In the genomic region with DNA sequence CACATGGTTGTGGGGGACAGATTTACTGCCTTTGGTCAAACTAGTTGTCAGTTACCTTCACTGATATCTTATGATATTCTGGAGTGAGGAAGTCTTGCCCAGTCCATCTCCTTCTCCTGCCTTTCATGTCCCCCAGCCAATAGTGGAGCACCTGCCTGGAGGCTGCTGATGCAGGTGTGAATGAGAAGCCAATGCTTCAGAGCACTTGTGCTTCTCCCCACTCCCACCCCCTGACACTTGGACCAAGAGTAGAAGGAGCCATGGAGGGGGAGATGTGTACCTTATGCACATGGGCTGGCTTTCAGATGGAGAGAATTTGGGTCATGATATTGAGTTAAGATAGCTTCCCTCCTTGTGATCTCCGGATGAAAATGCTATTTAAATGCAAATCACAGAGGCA, we compare ENCODE assay signal across 22 mouse cellular contexts.
"Had no signal": no experiment of that assay in that cellular context is flagged by ENCODE, and none has a peak within 500 bp of the region (broad histone marks: within the 10 kb centered on the region; RNA-seq: fewer than 3 reads in every experiment).

No protein-coding gene starts in this region.

- ATAC-seq: forebrain, embryonic 13.5 days; forebrain, embryonic 14.5 days; forebrain, embryonic 15.5 days; forebrain, embryonic 16.5 days; forebrain, postnatal 0 days had no signal

- H3K4me1 ChIP-seq: embryonic facial prominence, embryonic 12.5 days; embryonic facial prominence, embryonic 13.5 days; embryonic facial prominence, embryonic 15.5 days; heart, embryonic 10.5 days had no signal

- H3K9ac ChIP-seq: embryonic facial prominence, embryonic 12.5 days; embryonic facial prominence, embryonic 13.5 days; embryonic facial prominence, embryonic 15.5 days; forebrain, embryonic 12.5 days; forebrain, embryonic 13.5 days; forebrain, embryonic 15.5 days; forebrain, postnatal 0 days had no signal

- H3K36me3 ChIP-seq: embryonic facial prominence, embryonic 10.5 days; embryonic facial prominence, embryonic 12.5 days; embryonic facial prominence, embryonic 13.5 days; embryonic facial prominence, embryonic 15.5 days; forebrain, embryonic 10.5 days; forebrain, embryonic 12.5 days; forebrain, embryonic 15.5 days; heart, embryonic 10.5 days had no signal

- H3K4me3 ChIP-seq: embryonic facial prominence, embryonic 10.5 days; embryonic facial prominence, embryonic 12.5 days; embryonic facial prominence, embryonic 13.5 days; embryonic facial prominence, embryonic 15.5 days; erythroblast, embryonic 14.5 days; forebrain, embryonic 10.5 days; forebrain, embryonic 12.5 days; forebrain, embryonic 13.5 days; forebrain, embryonic 15.5 days; gastrocnemius, adult 2 months; heart, adult 2 months; heart, embryonic 10.5 days had no signal

- H3K4me2 ChIP-seq: embryonic facial prominence, embryonic 12.5 days; embryonic facial prominence, embryonic 13.5 days; embryonic facial prominence, embryonic 15.5 days; forebrain, embryonic 12.5 days; forebrain, embryonic 13.5 days; forebrain, embryonic 15.5 days had no signal

- DNase-seq: embryo, embryonic 11 days; forebrain, postnatal 0 days; gastrocnemius, adult 2 months; gastrocnemius, postnatal 10 days; gastrocnemius, postnatal 14 days; gastrocnemius, postnatal 25 days; gastrocnemius, postnatal 36 days; heart, adult 11 months; heart, adult 18-20 months; heart, adult 2 months had no signal

- H3K9me3 ChIP-seq: embryonic facial prominence, embryonic 10.5 days; embryonic facial prominence, embryonic 12.5 days; embryonic facial prominence, embryonic 13.5 days; embryonic facial prominence, embryonic 15.5 days; forebrain, embryonic 10.5 days; forebrain, embryonic 12.5 days; forebrain, embryonic 13.5 days; forebrain, embryonic 15.5 days; heart, embryonic 10.5 days had no signal

- H3K27me3 ChIP-seq: embryonic facial prominence, embryonic 13.5 days; embryonic facial prominence, embryonic 15.5 days; forebrain, embryonic 13.5 days; forebrain, embryonic 15.5 days had no signal

- H3K27ac ChIP-seq: embryonic facial prominence, embryonic 10.5 days; embryonic facial prominence, embryonic 12.5 days; embryonic facial prominence, embryonic 13.5 days; embryonic facial prominence, embryonic 15.5 days; forebrain, embryonic 10.5 days; forebrain, embryonic 12.5 days; forebrain, embryonic 13.5 days; forebrain, embryonic 15.5 days; gastrocnemius, adult 2 months; heart, adult 2 months; heart, embryonic 10.5 days had no signal
